Mouse (Mus musculus): ENCODE measurements around the gene Cryge. TPM values are rescaled to one million over a fixed set of nuclear protein-coding genes. Genes with fewer than 3 reads are reported as not detected.

The Cryge gene
- polyA plus RNA-seq, 1 experiment from 2014 or later = not detected

DNA sequence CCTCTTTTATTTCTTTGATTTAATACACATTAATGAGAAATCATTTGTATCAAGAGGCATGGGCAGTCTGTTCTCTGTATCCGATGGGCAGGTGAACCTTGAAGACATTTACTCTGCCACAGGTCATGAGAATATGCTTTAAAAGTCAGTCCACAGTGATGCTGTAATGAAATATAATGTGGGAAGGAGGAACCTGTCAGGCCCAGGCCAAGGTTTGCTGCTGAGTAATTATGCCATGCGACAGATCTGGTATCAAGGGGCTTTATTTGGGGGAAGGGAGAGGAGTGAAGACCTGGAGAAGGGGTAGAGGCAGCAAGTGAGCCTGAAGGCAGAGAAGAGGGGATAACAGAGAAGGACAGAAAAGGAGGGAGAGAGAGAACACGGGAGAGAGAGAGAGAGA lies 11.3 kb downstream of the Cryge start:
- no peak overlapping the region for H3K27ac ChIP-seq (ENCODE audit: low read depth, low read length)
- WGBS (ENCODE audit: insufficient replicate concordance) = 73% methylated on average over 3 of the region's 3 CpGs

DNA sequence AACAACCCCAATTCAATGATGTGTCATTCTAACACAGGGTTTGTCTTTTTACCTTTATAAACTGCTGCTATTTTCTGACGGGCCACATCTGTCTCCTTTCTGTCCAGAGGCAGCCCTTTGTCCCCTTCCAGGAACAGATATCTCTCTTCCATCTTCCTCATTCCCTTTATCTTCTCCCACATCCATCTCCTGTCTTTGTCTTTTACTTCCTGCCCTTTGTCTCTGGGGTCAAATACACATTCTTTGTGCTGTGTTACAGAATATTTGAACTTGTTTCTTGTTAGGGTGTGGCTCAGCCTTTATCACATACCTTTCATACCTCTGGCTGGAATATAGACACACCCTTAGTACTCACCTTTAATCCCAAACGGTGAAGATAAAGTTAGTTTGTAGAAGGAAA lies 13.4 kb downstream of the Cryge start:
- WGBS (ENCODE audit: insufficient replicate concordance) = 49% methylated on average over 2 of the region's 2 CpGs
- Histone ChIP-seq H3K27ac (ENCODE audit: low read depth, low read length) (no peak overlapping the region), H3K4me1 (ENCODE audit: control insufficient read depth, insufficient read depth, low read length) (no peaks in the 10 kb centered on the region), H3K9ac (ENCODE audit: low read depth, low read length) (no peak overlapping the region), H3K4me2 (no peak overlapping the region), H3K36me3 (ENCODE audit: control insufficient read depth, insufficient read depth, low read length) (no peaks in the 10 kb centered on the region), H3K4me3 (ENCODE audit: low read depth, low read length) (no peak overlapping the region), H3K9me3 (replicated peaks; ENCODE audit: control insufficient read depth, low read length) (no peaks in the 10 kb centered on the region), H3K27me3 (ENCODE audit: control insufficient read depth, insufficient read depth, low read length) (no peaks in the 10 kb centered on the region)
- no peak for ATAC-seq (replicated peaks; ENCODE audit: insufficient number of reproducible peaks, low FRiP score, low TSS enrichment)

More for the DNA sequence above, 11.3 kb downstream of the Cryge start:
- Histone ChIP-seq H3K27me3 (ENCODE audit: control insufficient read depth, insufficient read depth, low read length) (no peaks in the 10 kb centered on the region), H3K4me1 (ENCODE audit: control insufficient read depth, insufficient read depth, low read length) (no peaks in the 10 kb centered on the region), H3K4me2 (no peak overlapping the region), H3K9me3 (replicated peaks; ENCODE audit: control insufficient read depth, low read length) (no peaks in the 10 kb centered on the region), H3K4me3 (ENCODE audit: low read depth, low read length) (no peak overlapping the region), H3K36me3 (ENCODE audit: control insufficient read depth, insufficient read depth, low read length) (no peaks in the 10 kb centered on the region), H3K9ac (ENCODE audit: low read depth, low read length) (no peak overlapping the region)
- no peak for ATAC-seq (replicated peaks; ENCODE audit: insufficient number of reproducible peaks, low FRiP score, low TSS enrichment)

DNA sequence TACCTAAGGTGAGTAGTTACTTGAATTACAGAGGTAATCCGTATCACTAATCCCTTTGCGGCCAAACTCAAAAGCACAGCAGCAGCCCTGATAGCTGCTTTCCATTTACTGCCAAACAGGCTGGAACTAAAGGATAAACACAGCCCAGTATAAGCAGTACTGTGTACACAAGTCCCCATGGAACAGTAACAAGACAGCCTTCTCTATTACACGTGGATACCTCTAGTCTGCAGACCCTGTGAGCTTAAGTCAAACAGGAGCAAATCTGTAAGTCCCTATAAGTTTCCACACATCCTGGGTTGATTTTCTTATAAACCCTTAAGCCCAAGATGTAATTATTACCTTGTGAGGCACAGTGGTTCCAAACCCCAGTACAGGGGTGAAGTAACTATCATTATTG lies 15.4 kb downstream of the Cryge start:
- no peaks in the 10 kb centered on the region for H3K27me3 ChIP-seq (ENCODE audit: control insufficient read depth, insufficient read depth, low read length)
- no peak overlapping the region for H3K9ac ChIP-seq (ENCODE audit: low read depth, low read length)
- no peaks in the 10 kb centered on the region for H3K9me3 ChIP-seq (replicated peaks; ENCODE audit: control insufficient read depth, low read length)
- no peak overlapping the region for H3K27ac ChIP-seq (ENCODE audit: low read depth, low read length)
- WGBS (ENCODE audit: insufficient replicate concordance) = 41% methylated on average over 3 of the region's 3 CpGs
- no peak overlapping the region for H3K4me2 ChIP-seq
- no peak for ATAC-seq (replicated peaks; ENCODE audit: insufficient number of reproducible peaks, low FRiP score, low TSS enrichment)
- H3K4me1 ChIP-seq (ENCODE audit: control insufficient read depth, insufficient read depth, low read length) = no peaks in the 10 kb centered on the region
- no peak overlapping the region for H3K4me3 ChIP-seq (ENCODE audit: low read depth, low read length)
- H3K36me3 ChIP-seq (ENCODE audit: control insufficient read depth, insufficient read depth, low read length) = no peaks in the 10 kb centered on the region

DNA sequence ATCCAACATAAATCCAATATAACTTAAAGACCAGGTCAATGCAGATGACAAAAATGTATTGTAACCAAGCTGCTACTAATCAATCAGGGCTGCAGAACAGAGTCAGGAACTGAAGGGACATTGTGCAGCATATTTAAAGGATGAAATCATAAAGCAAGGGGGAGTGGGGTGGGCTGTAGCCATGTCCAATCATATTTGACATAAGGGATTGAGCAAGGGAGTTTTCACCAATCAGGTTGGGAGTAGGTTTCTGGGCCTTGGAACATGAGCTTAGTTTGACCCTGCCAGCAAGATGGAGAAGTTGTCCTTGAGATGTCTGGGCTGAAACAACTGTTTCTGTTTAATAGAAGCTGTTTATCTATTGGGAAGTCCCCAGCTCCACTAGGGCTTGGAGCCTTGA lies 18.3 kb downstream of the Cryge start, which contains the start of gene Akr1cl:
Akr1cl (minus strand) TSS at position 119 of the 400 bp plus-strand sequence.
- Histone ChIP-seq H3K9me3 (replicated peaks; ENCODE audit: control insufficient read depth, low read length) (no peaks in the 10 kb centered on the region), H3K27ac (ENCODE audit: low read depth, low read length) (no peak within 1 kb of the TSS), H3K27me3 (ENCODE audit: control insufficient read depth, insufficient read depth, low read length) (no peaks in the 10 kb centered on the region), H3K9ac (ENCODE audit: low read depth, low read length) (no peak within 1 kb of the TSS), H3K4me2 (no peak within 1 kb of the TSS), H3K4me3 (ENCODE audit: low read depth, low read length) (no peak within 1 kb of the TSS), H3K36me3 (ENCODE audit: control insufficient read depth, insufficient read depth, low read length) (no peaks in the 10 kb centered on the region), H3K4me1 (ENCODE audit: control insufficient read depth, insufficient read depth, low read length) (no peaks in the 10 kb centered on the region)
- ATAC-seq (replicated peaks; ENCODE audit: insufficient number of reproducible peaks, low FRiP score, low TSS enrichment) = no peak

DNA sequence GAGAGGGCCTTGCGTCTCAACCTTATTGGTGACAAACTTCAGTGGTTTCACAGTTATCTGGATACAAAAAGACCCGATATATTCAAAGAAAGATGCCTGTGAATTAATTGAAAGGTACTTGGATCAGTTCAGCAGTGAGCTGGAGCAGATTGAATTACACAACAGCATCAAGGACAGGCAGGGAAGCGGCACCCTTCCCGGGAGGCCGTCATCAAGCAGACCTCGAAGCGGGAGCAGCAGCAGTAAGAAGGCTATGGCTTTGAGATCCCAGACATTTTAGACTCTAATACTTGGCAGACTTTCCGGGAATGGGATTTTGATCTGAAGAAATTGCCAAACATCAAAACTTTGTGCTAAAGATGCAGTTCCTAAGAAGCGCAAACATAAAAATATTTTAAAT lies 22.7 kb downstream of the Cryge start:
- H3K4me2 ChIP-seq = no peak overlapping the region
- no peak for ATAC-seq (replicated peaks; ENCODE audit: insufficient number of reproducible peaks, low FRiP score, low TSS enrichment)

DNA sequence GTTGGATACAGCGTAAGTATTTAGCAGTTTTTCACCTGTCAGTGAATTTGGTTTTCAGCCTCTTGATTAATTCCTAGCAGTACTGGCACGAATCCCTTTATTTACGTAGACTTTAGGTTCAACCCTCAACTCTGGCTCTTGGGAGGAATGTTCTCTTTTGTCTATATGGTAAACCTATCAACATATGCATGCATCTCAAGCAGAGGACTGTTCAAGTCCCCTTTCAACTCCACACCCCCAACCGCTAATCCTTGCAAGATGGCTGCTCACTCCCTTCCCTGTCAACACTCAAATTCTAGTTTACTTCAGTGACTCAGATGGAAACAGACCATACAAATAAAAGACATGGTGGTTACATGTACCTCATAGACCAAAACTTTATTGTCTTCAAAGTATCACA lies 38.2 kb downstream of the Cryge start:
- Histone ChIP-seq H3K36me3 (ENCODE audit: control insufficient read depth, insufficient read depth, low read length) (no peaks in the 10 kb centered on the region), H3K4me1 (ENCODE audit: control insufficient read depth, insufficient read depth, low read length) (no peaks in the 10 kb centered on the region), H3K27ac (ENCODE audit: low read depth, low read length) (no peak overlapping the region), H3K27me3 (ENCODE audit: control insufficient read depth, insufficient read depth, low read length) (no peaks in the 10 kb centered on the region), H3K4me3 (ENCODE audit: low read depth, low read length) (no peak overlapping the region), H3K9ac (ENCODE audit: low read depth, low read length) (no peak overlapping the region), H3K4me2 (no peak overlapping the region), H3K9me3 (replicated peaks; ENCODE audit: control insufficient read depth, low read length) (no peaks in the 10 kb centered on the region)
- no peak for ATAC-seq (replicated peaks; ENCODE audit: insufficient number of reproducible peaks, low FRiP score, low TSS enrichment)
- 76% methylated on average over 4 of the region's 4 CpGs for WGBS (ENCODE audit: insufficient replicate concordance)

More for the DNA sequence above, 22.7 kb downstream of the Cryge start:
- H3K27me3 ChIP-seq (ENCODE audit: control insufficient read depth, insufficient read depth, low read length) = no peaks in the 10 kb centered on the region
- H3K4me3 ChIP-seq (ENCODE audit: low read depth, low read length) = no peak overlapping the region
- H3K4me1 ChIP-seq (ENCODE audit: control insufficient read depth, insufficient read depth, low read length) = no peaks in the 10 kb centered on the region
- H3K9ac ChIP-seq (ENCODE audit: low read depth, low read length) = no peak overlapping the region
- H3K36me3 ChIP-seq (ENCODE audit: control insufficient read depth, insufficient read depth, low read length) = no peaks in the 10 kb centered on the region
- H3K27ac ChIP-seq (ENCODE audit: low read depth, low read length) = no peak overlapping the region
- H3K9me3 ChIP-seq (replicated peaks; ENCODE audit: control insufficient read depth, low read length) = no peaks in the 10 kb centered on the region
- whole genome bisulfite sequencing (ENCODE audit: insufficient replicate concordance) = 76% methylated on average over 9 of the region's 9 CpGs

DNA sequence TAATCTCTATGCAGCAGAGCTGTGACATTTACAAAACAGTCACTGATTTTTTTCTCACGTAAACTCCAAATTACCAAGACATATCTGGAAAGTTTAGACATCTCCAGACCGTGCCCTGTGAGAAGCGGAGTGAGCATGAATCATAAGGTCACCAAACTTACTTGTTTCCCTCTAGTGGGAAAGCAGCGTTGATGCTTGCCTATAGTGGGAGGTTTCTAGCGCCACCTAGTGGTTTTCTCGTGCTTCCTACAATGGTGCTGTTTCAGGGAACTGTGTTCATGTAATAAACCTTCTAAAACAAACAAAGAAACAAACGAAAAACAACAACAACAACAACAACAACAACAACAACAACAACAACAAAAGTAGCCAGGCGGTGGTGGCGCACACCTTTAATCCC lies 40.8 kb downstream of the Cryge start:
- no peak overlapping the region for H3K9ac ChIP-seq (ENCODE audit: low read depth, low read length)
- ATAC-seq (replicated peaks; ENCODE audit: insufficient number of reproducible peaks, low FRiP score, low TSS enrichment) = no peak
- WGBS (ENCODE audit: insufficient replicate concordance) = 11% methylated on average over 9 of the region's 9 CpGs

DNA sequence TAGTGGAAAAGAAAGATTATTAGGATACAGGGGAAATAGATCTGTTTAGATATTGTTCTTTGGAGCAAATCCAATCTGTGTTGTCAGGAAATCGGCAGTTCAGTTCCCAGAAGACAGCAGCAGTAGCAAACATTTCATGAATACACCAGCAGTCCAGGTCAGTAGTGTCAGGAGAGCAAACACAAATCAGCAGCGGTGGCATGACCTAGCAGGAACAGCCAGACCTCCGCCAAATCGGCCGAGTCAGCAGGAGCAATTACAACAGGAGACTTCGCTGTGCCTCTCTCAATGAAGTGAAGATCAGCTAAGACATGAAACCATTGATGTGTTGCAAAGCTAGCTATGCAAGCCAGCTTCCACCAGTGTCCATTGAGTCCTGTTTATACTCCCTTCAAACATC lies 45.4 kb downstream of the Cryge start:
- Histone ChIP-seq H3K9me3 (replicated peaks; ENCODE audit: control insufficient read depth, low read length) (no peaks in the 10 kb centered on the region), H3K4me3 (ENCODE audit: low read depth, low read length) (no peak overlapping the region), H3K4me2 (no peak overlapping the region), H3K9ac (ENCODE audit: low read depth, low read length) (no peak overlapping the region), H3K27ac (ENCODE audit: low read depth, low read length) (no peak overlapping the region), H3K36me3 (ENCODE audit: control insufficient read depth, insufficient read depth, low read length) (no peaks in the 10 kb centered on the region), H3K4me1 (ENCODE audit: control insufficient read depth, insufficient read depth, low read length) (no peaks in the 10 kb centered on the region), H3K27me3 (ENCODE audit: control insufficient read depth, insufficient read depth, low read length) (no peaks in the 10 kb centered on the region)
- 87% methylated on average over 6 of the region's 6 CpGs for WGBS (ENCODE audit: insufficient replicate concordance)
- no peak for ATAC-seq (replicated peaks; ENCODE audit: insufficient number of reproducible peaks, low FRiP score, low TSS enrichment)

More for the DNA sequence above, 40.8 kb downstream of the Cryge start:
- H3K4me2 ChIP-seq = no peak overlapping the region
- H3K27me3 ChIP-seq (ENCODE audit: control insufficient read depth, insufficient read depth, low read length) = no peaks in the 10 kb centered on the region
- H3K27ac ChIP-seq (ENCODE audit: low read depth, low read length) = no peak overlapping the region
- H3K36me3 ChIP-seq (ENCODE audit: control insufficient read depth, insufficient read depth, low read length) = no peaks in the 10 kb centered on the region
- no peak overlapping the region for H3K4me3 ChIP-seq (ENCODE audit: low read depth, low read length)
- no peaks in the 10 kb centered on the region for H3K9me3 ChIP-seq (replicated peaks; ENCODE audit: control insufficient read depth, low read length)
- no peaks in the 10 kb centered on the region for H3K4me1 ChIP-seq (ENCODE audit: control insufficient read depth, insufficient read depth, low read length)

DNA sequence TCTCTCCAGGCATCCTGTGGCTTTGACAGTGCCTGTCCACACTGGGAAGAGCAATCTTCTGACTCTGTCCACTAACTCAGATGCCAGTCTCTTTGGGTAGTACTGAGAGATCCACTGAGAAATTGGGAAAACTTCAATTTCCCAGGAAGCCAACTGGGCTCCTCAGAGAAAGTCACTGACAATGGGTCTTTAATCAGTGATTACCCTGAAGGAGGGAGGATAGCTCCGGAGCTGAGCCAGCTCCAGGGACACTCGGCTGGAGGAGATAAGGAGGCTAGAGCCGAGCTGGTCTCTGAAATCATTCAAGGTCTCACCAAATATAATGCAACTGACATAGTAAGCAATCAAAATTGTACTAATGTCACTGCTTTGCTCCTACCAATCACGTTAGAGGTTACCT lies 46.4 kb downstream of the Cryge start:
- 28% methylated on average over 4 of the region's 4 CpGs for WGBS (ENCODE audit: insufficient replicate concordance)
- no peak for ATAC-seq (replicated peaks; ENCODE audit: insufficient number of reproducible peaks, low FRiP score, low TSS enrichment)
- H3K4me3 ChIP-seq (ENCODE audit: low read depth, low read length) = no peak overlapping the region

More for the DNA sequence above, 46.4 kb downstream of the Cryge start:
- H3K4me1 ChIP-seq (ENCODE audit: control insufficient read depth, insufficient read depth, low read length) = no peaks in the 10 kb centered on the region
- H3K4me2 ChIP-seq = no peak overlapping the region
- no peak overlapping the region for H3K27ac ChIP-seq (ENCODE audit: low read depth, low read length)
- H3K36me3 ChIP-seq (ENCODE audit: control insufficient read depth, insufficient read depth, low read length) = no peaks in the 10 kb centered on the region
- H3K9me3 ChIP-seq (replicated peaks; ENCODE audit: control insufficient read depth, low read length) = no peaks in the 10 kb centered on the region
- no peak overlapping the region for H3K9ac ChIP-seq (ENCODE audit: low read depth, low read length)
- H3K27me3 ChIP-seq (ENCODE audit: control insufficient read depth, insufficient read depth, low read length) = no peaks in the 10 kb centered on the region

Measured in heart, embryonic 11.5 days (tissue).